Mouse (Mus musculus) liver, embryonic 18 days (tissue): ENCODE results near the gene Dok3. TPM values are rescaled to one million over a fixed set of nuclear protein-coding genes. Genes with fewer than 3 reads are reported as not detected.

Source experiments
- polyA plus RNA-seq: library from polyadenylated mRNA; depleted of rRNA; stranded (reverse); fragments of >200 nt; gene quantifications from 2 replicates; pipeline ENCODE4 v1.2.3, GENCODE M21; 2012; rRNA removed

Dok3 gene
- 18.5 and 21.4 TPM in 2 replicates for polyA plus RNA-seq

DNA sequence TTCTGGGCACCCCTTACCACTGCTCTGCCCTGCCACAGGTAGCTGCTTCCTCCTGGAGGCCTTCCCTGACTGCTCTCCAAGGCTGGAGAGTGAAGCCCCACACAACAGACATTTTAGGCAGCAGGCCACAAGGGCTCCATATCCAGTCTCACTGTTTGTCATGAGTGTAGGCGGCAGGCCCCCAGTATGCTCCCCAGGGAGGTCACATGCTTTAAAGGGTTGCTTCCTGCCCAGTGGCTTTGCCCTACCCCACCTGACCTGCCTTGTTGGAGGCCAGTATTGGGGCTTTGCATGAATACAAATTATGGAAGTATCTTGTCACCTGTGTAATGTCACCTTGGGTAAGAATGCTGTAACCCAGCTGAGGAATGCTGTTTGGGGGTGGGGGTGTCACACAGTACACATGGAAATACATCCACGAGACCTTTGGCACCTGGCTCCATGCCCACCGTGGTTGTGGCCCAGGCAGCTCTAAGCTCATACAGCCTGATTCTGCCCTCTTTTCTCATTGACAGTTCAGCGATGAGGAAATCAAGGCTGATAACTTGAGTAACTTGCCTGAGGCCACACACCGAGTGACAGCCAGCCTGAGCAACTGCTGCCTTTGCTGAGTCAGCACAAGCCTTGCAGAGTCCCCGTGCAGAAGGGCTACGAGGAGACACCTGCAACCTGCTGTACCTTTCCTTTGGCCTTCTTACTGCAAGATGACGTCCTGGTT is at the start of gene Dok3:
Gene Dok3, minus strand, starts transcription at position 99 of the 718 bp plus-strand sequence.

DNA sequence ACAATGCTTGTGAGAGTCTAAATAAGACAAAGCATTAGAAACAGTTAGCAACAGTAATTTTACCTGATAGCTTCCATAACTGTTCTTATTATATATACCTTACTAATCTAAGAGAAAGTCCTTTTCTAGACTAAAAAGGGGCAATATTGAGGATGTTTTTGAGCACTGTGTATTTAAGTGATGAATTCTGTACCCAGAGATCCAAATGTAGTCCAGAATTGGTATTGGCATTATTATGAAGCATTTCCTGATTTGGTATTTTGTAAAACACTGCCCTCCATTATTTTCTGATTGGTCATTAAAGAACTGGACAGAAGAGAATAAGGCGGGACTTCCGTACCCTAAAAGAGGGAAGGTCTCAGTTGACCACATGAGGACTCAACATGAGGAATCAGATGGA is 44.3 kb upstream of the Dok3 start, which contains the start of gene Tmed9:
Gene Tmed9, plus strand, starts transcription at position 301 of the 400 bp plus-strand sequence.

GRCm38 (mm10) chr13:55571027-55571751 is 42.1 kb upstream of the Dok3 start, which contains the start of gene Fam193b:
Gene Fam193b, minus strand, starts transcription at chr13:55571120.

GRCm38 (mm10) chr13:55536194-55537175 is 7.4 kb upstream of the Dok3 start, which contains the start of gene Ddx41:
Gene Ddx41, minus strand, starts transcription at chr13:55536658.

GRCm38 (mm10) chr13:55513111-55513748 is 15.9 kb downstream of the Dok3 start, which contains the start of gene Pdlim7:
Gene Pdlim7, minus strand, starts transcription at chr13:55513676.

DNA sequence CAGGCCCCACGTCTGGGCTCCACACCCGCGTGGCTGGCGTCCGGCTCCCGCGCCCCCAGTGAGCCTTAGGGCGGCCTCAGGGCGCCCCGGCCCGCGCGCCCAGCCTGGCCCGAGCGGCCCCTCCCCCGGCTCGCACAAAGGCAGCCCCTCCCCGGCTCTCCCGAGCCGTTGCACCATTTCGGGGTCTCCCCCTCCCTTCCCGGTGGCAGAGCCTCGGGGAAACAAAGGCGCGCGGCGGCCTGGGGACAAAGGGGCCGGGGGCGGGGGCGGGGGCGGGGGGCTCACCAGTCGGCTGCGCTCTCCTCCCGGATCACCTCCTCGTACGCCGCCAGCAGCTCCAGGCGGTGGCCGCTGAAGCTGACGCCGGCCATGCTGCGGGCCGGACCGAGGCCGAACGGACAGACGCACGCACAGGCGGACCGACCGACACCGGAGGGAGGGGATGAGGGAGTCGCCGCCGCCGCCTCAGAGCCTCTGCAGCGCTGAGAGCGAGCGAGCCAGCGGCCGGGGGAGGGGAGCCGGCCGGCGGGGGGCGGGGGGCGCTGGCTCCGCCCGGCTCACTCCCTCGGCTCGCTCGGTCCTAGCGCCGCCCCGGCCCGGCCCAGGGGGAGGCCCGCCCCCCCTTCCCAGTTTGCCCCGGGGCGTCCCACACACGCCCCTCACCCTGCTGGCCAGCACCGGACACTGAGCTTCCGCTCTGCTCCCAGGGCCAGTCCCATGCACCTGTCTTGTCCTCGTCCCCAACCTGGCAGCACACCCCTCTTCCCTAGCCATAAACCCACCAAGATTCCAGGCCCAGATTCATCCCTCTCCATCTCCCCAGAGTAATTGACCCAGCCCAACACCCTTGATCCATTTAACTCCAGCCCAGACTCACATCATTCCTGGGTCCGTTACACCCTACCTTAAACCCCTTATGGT is 41.3 kb downstream of the Dok3 start, which contains the start of gene Dbn1:
Gene Dbn1, minus strand, starts transcription at position 534 of the 921 bp plus-strand sequence.

Other genes starting within 250 kb of the Dok3 start
- gene Prelid1, start 208.8 kb downstream of the Dok3 start, polyA plus RNA-seq, result 147 and 149 TPM in 2 replicates
- gene Rab24, start 207.3 kb downstream of the Dok3 start, polyA plus RNA-seq, result 53.1 and 64.8 TPM in 2 replicates
- 14.6 and 15.5 TPM in 2 replicates for gene Mxd3, start 199.5 kb downstream of the Dok3 start, polyA plus RNA-seq
- 49.8 and 52.0 TPM in 2 replicates for gene Lman2, start 166.5 kb downstream of the Dok3 start, polyA plus RNA-seq
- 4.3 and 5.2 TPM in 2 replicates for gene Rgs14, start 159.6 kb downstream of the Dok3 start, polyA plus RNA-seq
- not detected in 2 replicates for gene Slc34a1, start 131.1 kb downstream of the Dok3 start, polyA plus RNA-seq
- gene Pfn3, start 114.1 kb downstream of the Dok3 start, polyA plus RNA-seq, result not detected in 2 replicates
- gene F12, start 102.5 kb downstream of the Dok3 start, polyA plus RNA-seq, result 238 and 242 TPM in 2 replicates
- gene Grk6, start 84.2 kb downstream of the Dok3 start, polyA plus RNA-seq, result 20.6 and 24.2 TPM in 2 replicates
- gene Prr7, start 65.0 kb downstream of the Dok3 start, polyA plus RNA-seq, result 0.58 and 0.66 TPM in 2 replicates
- 5.2 and 5.5 TPM in 2 replicates for gene Dbn1, start 41.2 kb downstream of the Dok3 start, polyA plus RNA-seq
- gene Pdlim7, start 15.6 kb downstream of the Dok3 start, polyA plus RNA-seq, result 13.9 and 14.6 TPM in 2 replicates
- gene Ddx41, start 7.4 kb upstream of the Dok3 start, polyA plus RNA-seq, result 25.8 and 26.8 TPM in 2 replicates
- 22.0 and 27.4 TPM in 2 replicates for gene Fam193b, start 41.8 kb upstream of the Dok3 start, polyA plus RNA-seq
- gene Tmed9, start 44.4 kb upstream of the Dok3 start, polyA plus RNA-seq, result 68.7 and 69.9 TPM in 2 replicates
- gene B4galt7, start 70.6 kb upstream of the Dok3 start, polyA plus RNA-seq, result 8.1 and 8.5 TPM in 2 replicates
- gene Caml, start 93.7 kb upstream of the Dok3 start, polyA plus RNA-seq, result 13.9 and 15.5 TPM in 2 replicates
- 12.5 and 13.6 TPM in 2 replicates for gene Ddx46, start 105.7 kb upstream of the Dok3 start, polyA plus RNA-seq
- 16.8 and 18.7 TPM in 2 replicates for gene B230219D22Rik, start 163.8 kb upstream of the Dok3 start, polyA plus RNA-seq
- gene Txndc15, start 185.4 kb upstream of the Dok3 start, polyA plus RNA-seq, result 17.0 and 18.9 TPM in 2 replicates
- gene Pcbd2, start 198.1 kb upstream of the Dok3 start, polyA plus RNA-seq, result 25.9 and 28.1 TPM in 2 replicates